Mouse (Mus musculus) brain, embryonic 14.5 days (tissue): ENCODE data around the gene Med27.

Source experiments
- CTCF ChIP-seq: fragments of 200-500 bp; IDR thresholded peaks from 2 replicates; pipeline ENCODE4 v1.5.1; 2012; ENCODE audit warnings: inconsistent platforms, mild to moderate bottlenecking, moderate library complexity, borderline replicate concordance; ENCODE audit not compliant: insufficient read depth, insufficient read length; ENCODE audit errors: extremely low read depth
- POLR2A ChIP-seq: fragments of 200-500 bp; IDR thresholded peaks from 2 replicates; pipeline ENCODE4 v1.6.1; 2012; ENCODE audit warnings: mild to moderate bottlenecking, inconsistent platforms, borderline replicate concordance; ENCODE audit not compliant: poor library complexity, insufficient read depth, insufficient read length, severe bottlenecking; ENCODE audit errors: extremely low read depth

DNA sequence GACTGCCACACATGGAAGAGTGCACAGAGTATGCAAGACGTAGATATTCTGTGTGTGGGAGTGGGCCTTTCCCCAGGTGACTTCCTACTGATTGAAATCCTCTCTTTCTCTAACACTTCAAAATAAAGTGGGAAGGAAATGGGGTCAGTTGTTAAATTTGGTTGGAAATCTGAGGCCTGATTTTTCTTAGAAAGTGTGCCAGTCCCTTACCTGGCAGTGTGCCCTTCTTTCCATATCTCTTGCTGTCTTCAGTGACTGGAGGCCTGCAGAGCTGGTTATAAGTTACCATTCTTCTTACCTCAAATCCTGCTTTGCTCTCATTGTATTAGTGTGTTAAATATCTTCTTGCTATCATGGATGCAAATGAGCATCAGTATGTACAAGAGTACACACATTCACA, 92.4 kb downstream of the Med27 start:
- no peak for TF ChIP-seq CTCF
- TF ChIP-seq POLR2A: no peak
